Mouse (Mus musculus) layer of hippocampus, postnatal 10 days (tissue): ENCODE results near the gene Snx33. TPM values are rescaled to one million over a fixed set of nuclear protein-coding genes. Genes with fewer than 3 reads are reported as not detected.

Experiments
- DNase-seq, 2 experiments: peaks; one replicate each; pipeline ENCODE4 v3.0.0; 2021; ENCODE audit warnings: low spot score in 2 of 2
- total RNA-seq, 2 experiments: library from RNA; stranded (reverse); gene quantifications; 2 replicates each; pipeline ENCODE4 v1.2.3; 2021

Gene Snx33
- total RNA-seq, 2 experiments from 2014 or later: 4.8 to 5.3 TPM

DNA sequence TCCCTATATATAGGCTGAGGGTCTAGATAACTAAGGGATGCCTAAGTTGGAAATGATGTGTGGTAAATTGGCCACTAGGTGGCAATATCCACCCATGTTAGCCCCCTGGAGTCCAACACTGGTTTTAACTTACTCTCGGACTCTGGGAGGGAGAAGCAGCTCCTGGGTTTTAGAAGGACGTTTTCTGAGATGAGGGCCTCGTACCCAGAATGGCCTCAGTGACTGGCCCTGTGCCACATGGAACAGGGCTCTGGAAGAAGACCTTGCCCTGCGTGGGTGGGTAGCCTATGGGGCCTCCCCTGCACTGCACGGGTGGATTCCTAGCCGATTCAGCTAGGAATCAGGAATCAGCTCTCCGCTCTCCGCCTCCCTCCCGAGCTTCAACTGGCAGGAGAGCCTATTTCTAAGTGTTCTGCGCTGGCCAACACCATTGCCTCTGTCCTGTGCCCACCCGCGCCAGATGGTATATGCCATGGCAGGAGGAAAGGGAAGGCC lies 36.6 kb downstream of the Snx33 start:
- DNase-seq: peak; percentile 69 to 79

DNA sequence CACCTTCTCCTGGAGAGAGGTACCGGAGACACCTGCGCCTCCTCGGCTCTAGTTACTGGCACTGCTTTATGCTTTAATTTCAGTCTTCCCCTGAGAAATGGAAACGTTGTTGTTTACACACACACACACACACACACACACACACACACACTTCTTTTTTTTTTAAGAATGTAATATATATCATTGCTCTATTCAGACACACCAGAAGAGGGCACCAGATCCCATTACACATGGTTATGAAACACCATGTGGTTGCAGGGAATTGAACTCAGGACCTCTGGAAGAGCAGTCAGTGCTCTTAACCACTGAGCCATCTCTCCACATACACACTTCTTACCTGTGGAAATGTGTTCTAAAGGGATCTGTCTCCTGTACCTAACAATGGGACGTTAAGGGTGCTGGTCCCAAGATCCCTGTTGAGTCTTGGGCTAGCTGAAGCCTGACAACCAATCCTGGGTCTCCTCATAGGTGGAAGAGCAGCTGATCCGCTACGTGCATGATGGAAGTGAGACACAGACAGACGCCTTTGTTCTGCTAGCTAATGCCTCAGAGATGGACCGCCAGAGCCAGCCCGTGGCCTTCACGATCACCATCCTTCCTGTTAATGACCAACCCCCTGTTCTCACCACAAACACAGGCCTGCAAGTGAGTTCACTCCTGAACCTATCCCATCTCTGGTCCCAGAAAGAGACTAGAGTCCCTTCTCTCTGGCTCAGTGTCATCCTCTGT lies 37.5 kb downstream of the Snx33 start:
- peak in 1 of 2 experiments; percentile 16 for DNase-seq

DNA sequence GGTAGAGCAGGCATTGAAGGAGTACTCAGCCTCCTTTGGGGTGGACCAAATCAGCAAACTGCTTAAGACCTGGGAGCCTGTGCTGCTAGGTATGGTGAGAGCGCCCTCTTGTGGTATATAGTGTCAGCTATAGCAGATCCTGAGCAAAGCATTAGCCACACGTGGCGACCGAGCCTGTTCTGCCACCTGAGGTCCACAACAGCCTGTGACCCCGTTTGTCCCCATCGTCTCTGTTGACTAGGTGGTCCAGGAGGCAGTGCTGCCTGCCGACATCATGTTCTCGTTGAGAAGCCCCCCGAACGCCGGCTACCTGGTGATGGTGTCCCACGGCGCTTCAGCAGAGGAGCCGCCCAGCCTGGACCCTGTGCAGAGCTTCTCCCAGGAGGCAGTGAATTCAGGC lies 38.4 kb downstream of the Snx33 start:
- peak; percentile 75 to 80 for DNase-seq

DNA sequence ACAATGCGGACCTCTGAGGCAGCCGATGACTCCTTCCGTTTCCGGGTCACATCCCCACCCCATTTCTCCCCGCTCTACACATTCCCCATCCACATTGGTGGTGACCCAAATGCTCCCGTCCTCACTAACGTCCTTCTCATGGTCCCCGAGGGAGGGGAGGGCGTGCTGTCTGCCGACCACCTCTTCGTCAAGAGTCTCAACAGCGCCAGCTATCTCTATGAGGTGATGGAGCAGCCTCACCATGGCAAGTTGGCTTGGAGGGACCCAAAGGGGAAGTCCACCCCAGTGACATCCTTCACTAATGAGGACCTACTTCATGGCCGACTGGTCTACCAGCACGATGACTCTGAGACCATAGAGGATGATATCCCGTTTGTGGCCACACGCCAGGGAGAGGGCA lies 40.6 kb downstream of the Snx33 start:
- DNase-seq: no peak

GRCm38 (mm10) chr9:56886601-56887000 lies 41.6 kb downstream of the Snx33 start:
- DNase-seq: no peak

- no peak for DNase-seq
Measured at GRCm38 (mm10) chr9:56886113-56886512, 42.1 kb downstream of the Snx33 start.

DNA sequence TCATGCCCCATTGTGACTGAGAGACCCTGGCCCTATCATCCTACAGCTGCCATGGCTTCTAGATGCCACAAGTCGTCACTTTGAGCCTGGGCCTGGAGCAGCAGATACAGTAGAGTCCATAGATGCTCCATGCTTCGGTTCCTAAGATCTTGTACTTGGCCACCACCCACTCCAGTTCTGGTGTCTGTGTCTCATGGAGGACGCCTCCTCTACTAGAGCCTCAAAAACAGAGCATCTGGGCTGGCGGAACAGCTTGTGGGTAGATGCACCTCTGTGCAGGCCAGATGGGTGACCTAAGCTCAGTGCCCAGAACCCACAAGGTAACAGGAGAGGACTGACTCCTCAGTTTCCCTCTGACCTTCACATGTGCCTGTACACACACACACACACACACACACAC lies 43.8 kb downstream of the Snx33 start:
- DNase-seq: no peak

DNA sequence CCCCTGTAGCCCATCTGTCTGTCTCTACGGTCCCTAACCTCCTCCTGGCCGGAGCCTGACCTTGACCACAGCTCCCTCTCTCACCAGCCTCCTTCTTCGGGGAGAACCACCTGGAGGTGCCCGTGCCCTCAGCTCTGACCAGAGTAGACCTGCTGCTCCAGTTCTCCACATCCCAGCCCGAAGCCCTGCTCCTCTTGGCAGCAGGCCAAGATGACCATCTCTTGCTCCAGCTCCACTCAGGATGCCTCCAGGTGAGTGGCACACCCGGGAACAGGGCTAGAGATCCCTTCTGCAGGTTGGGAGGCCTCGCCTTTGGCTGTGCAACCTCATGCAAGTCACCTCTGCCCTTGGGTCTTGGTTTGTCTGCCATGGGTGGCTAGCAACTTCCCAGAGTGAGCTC lies 44.7 kb downstream of the Snx33 start:
- no peak for DNase-seq

DNA sequence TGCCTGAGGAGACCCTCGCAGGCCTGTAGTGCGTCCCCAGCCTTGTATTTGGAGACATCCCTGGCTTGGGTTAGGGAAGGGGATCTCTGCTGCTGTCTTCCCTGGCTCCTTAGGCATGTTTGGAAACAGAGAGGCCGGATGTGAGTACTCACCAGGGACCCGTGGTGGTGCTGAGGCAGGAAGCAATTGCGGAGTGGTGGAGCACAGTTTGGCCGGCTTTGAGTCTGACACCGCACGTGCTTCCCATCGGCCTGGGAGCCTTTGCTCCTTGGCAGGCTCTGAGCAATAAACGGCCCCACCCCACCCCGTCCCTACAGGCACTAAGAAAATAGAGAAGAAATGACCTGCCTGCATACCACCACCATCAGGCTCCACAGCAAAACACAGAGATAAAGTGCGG lies 45.4 kb downstream of the Snx33 start:
- DNase-seq: no peak

DNA sequence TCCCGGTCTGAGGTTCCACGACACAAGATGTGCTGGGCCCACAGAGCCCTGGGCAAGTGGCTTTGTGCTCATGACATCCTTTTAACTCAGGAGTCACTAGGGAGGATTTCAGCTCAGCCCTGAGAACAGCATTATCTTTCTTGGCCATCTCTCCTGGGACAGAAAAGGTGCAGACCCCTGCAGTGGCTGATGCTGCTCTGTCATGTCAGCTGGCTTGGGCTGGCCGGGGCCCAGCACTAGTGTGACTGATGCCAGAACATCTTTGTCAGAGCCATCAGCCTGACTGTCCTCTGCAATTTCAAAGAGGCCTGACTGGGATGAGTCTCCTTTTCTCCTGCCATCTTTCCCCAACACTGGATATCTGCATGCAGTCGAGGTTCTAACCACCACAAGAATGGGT lies 45.9 kb downstream of the Snx33 start:
- DNase-seq: no peak

DNA sequence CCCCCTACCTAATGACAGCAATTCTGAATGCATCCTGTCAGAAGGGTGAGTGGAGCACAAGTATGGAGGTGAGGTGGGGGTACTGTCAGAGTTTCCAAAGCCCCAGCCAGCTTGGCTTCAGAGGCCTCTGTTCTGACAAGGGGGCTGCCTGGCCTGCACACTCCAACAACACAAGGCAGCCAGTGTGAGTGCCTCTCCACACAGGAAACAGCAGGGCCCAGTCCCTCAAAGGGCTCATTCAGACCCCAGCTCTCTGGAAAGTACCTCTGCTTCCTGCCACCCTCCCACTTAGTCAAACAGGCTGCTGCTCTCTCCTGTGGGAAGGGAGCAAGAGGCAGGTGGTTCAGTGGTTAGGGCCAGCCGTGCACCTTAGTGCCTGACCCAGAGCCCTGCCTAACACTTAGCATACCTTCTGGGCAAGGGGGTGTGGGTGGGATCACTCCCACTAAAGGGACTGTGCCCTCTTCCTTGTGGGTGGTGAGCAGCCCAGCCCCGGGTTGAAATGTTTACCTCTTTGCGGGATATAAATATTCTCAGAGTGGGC lies 46.6 kb downstream of the Snx33 start:
- DNase-seq: no peak

GRCm38 (mm10) chr9:56880790-56881189 lies 47.4 kb downstream of the Snx33 start:
- DNase-seq: peak in 1 of 2 experiments; percentile 50

- no peak for DNase-seq
Measured at GRCm38 (mm10) chr9:56877284-56877683, 50.9 kb downstream of the Snx33 start.

DNA sequence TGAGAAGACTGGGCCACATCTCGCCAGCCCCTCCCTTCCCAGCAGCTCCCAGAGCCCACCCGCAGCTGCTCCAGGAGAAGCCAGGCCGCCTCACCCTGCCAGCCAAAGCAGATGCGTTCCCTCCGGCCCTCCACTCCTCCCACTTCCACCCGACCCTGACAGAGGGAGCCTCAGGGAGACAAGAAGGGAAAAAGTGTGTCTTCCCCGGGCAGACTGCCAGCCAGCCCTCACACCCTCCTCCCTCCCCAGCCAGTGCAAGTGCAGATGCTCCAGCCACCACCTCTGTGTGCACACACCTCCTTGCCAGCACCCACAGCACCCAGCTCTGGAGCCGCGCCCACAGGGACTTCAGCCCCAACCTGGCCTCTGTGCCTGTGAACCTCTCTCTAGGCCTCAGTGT lies 51.4 kb downstream of the Snx33 start:
- peak; percentile 51 to 62 for DNase-seq

DNA sequence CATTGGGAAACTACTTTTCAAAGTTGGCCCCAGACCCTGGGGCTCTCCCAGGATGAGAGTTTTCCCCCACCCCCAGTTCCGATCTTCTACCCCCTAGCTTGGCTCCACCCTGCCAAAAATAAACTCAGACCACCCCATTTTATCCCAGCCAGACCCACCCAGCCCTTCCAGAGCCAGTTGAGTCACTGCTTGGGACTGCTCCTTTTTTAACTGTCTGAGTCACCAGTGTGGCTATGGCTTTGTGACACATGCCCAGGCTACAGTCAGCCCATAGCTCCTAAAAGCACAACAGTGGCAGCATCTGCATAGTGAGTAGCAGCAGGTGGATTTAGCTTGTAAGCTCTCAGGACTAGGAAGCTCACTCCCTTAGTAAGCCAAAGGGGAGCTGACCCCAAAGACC lies 55.1 kb downstream of the Snx33 start:
- DNase-seq: no peak

DNA sequence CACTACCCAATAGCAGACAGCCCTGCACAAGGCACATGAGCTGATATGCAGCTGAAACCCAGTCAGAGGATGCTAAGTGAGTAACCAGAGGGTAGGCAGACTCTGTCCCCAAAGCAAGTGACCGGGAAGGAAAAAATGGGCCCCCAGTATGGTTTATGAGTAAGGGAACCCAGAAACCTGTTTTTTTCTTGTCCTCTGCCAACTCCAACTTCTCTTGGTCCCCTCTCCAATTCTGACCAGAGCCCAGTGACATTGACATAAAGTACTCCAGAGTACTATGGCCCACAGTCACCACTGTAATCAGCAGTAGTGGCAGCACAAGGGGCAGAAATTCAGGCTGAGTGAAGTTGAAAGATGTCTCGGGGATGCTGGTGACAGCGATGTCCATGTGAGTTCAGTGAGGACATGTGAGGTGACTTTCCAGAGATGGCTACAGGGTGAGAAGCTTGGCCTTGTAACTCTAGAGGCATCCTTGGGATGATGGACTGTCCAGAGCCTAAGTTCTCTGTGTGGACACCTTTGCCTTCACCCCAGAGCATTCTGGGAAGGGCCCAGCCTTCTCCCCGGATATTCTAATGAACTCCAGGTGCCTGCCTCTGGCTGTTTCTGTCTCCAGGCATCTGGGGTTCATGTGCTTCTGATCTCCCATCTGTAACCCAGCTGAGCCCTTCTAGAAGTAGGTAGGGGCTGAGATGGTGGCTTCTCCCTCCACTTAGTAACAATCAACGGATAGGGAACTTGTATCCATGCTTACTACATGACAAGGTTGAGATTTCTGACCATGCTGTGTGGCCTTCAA lies 55.9 kb downstream of the Snx33 start:
- DNase-seq: peak in 1 of 2 experiments; percentile 3

GRCm38 (mm10) chr9:56871191-56871590 lies 57.0 kb downstream of the Snx33 start:
- DNase-seq: no peak

DNA sequence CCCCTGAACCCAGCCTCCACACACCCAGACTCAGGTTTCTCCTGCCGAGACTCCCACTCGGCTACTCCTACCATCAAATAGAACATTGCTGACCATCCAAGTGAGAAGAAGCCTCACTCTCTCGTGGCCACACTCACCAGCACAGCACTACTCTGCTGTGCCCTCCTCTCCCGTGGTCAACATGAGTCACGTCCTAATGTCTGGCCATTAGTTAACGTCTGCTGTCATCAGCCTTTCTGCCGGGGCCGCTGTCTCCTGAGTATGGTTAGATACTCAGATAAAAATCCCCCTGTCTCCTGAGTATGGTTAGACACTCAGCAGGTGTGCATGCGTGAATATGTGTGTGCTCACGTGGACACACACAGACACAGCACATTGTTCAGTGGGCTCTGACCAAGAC lies 57.4 kb downstream of the Snx33 start:
- no peak for DNase-seq

- peak in 1 of 2 experiments; percentile 34 for DNase-seq
Measured at GRCm38 (mm10) chr9:56869552-56869951, 58.6 kb downstream of the Snx33 start.

DNA sequence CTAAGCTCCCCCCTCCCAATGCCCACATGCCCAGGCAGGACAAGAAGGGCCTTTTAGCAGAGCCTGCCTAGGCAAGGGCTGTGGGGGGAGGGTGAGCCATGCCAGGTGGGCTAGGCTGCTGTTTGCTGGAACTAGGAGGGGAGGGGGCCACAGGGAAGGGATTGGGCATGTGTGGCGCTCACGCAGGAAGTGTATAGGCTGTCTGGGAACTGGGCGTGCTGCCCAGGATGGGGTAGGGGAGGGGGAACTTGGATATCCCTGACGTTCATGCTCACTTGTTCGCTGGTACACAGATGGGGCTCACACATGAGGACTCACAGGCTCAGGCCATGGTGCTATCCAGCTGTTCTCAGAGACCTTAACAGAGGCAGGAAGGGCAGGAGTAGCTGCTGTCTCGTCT lies 59.9 kb downstream of the Snx33 start:
- peak; percentile 87 to 88 for DNase-seq
